Mouse (Mus musculus) ES-CJ7 (cell line): ENCODE measurements around the gene Il1rl1.

Experiments used
- DNase-seq: peaks from one replicate; pipeline ENCODE4 v3.0.0; 2011; ENCODE audit warnings: low read depth, low spot score

Il1rl1 gene

GRCm38 (mm10) chr1:40428910-40429675 is at the start of gene Il1rl1:
Gene Il1rl1 (plus strand): TSS chr1:40429570.
- DNase-seq = no peak

DNA sequence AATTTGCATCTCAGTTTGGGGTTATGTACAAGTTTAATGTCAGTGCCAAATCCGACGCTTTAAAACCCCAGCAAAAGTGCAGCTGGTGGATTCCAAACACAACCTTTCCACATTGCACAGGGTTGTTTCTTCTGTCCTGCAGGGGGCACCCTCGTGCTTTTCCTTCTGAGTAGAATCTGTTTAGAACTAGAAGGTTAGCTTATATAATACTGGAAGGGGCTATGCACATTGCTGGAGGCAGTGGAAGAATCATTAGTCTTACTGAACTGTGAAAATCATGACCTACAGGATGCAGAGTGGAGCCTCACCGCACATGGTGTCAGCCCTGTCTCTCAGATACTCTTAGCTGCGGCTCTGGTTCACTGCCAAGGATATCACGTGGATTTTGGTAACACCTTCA is 49.3 kb upstream of the Il1rl1 start:
- DNase-seq = peak; percentile 75

GRCm38 (mm10) chr1:40380990-40381389 is 48.4 kb upstream of the Il1rl1 start:
- DNase-seq = no peak

DNA sequence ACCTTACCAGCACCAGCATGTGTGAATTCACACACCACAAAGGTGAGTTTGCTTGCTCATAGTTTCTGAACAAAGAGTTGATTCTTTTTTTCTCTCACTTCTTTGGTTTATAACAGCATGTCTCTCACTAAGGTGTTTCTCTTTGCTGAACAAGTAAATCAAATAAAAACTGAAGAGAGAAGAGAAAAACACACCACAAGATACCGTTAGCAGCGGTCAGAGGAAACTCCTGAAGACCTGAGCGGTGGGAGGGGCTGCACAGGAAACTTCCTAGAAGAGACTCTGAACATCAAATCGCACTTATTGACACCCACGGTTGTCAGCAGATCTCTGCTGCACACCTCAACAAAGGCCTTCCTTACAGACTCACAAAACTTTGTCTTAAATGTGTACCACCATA is 46.5 kb upstream of the Il1rl1 start:
- DNase-seq = no peak

GRCm38 (mm10) chr1:40384931-40385545 is 44.3 kb upstream of the Il1rl1 start:
- no peak for DNase-seq

DNA sequence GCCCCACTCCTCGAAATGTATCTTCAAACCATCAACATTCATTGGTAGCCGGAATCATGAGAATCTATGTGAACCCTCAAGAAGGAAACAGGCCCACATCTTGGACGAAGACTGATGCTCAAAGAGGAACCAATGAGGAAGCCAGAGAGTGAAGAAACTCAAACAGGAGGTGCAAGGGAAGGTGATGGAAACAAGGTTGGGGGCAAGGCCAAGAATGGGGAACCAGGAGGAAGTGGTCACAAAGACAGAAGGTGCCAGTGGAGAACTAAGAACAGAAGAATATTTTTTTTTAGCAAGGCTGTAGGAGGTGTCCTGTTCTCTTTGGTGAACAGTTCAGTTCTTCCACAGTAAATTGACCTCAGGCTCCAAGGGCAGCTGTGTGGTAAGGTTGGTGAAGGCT is 38.0 kb upstream of the Il1rl1 start:
- no peak for DNase-seq

DNA sequence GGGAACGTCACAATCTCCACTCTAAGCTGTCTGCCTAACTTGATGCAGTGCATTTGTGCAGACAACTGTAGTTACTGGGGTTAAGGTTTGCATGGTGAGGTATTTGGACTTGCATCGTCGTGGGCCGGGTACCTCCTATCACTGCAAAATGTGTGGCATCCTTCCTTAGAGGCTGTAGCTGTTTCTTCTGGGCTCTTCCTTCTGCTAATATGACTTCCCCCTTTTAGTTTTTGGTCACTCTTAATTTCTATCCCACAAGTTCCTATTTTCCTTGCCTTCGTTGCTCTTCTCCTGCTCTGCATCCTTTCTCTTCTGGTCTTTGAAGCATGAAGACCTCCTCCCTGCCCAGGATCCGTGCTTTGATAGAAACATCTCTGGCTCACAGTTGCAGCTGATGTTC is 36.8 kb upstream of the Il1rl1 start:
- no peak for DNase-seq

DNA sequence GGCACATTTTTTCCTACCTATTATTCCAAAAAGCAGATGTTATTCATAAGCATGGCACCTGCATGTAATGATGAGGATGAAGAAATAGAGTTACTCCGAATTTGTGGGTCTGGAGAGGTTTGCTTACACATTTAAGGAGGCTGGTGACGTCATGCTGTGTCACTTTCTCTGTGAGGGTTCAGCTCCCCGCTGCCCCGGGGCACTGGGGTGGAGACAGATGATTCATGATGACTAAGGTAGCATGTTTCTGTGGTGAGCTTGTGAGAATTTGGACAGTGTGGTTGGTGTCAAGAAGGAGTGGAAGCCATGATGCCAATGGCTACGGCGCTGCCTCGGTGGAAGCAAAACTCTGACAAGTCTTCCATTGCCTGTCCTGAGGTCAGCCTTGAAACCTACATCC is 36.2 kb upstream of the Il1rl1 start:
- no peak for DNase-seq

GRCm38 (mm10) chr1:40399639-40400038 is 29.7 kb upstream of the Il1rl1 start:
- no peak for DNase-seq

- no peak for DNase-seq
These were observed 24.7 kb upstream of the Il1rl1 start for GRCm38 (mm10) chr1:40404682-40405081.

DNA sequence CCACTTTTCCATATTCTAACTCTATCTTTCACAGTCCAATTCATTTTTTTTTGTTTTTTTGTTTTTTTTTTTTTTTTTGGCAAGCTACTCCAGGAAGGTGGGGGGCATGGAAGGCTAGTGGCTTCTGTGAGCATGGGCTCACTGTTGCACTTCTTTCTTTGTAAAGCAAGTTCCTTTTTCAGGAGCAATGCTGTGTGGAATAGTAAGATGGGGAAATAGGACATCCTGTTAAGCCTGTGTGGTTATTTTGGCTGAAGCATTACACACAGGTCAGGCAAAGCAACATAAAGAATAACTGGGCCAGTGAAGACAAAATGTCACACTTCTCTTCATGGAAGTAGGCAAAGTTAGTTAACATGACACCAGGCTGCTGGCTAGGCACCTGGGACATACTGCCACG is 19.5 kb upstream of the Il1rl1 start:
- no peak for DNase-seq

DNA sequence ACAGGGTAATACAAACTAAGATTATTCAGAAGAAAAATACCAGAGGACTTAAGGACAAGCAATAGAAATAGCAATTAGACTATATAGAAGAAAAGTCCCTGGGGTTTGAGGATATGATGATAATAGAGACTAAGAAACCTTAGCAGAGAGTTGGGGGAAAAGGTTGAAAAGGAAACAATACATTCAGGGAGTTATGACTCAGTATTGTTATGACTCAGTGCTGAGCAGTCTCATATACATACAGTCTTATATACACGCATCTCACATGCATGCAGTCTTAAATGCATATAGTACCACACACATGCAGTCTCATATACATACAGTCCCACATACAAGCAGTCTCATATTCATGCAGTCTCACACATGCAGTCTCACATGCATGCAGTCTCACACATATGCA is 16.3 kb upstream of the Il1rl1 start:
- no peak for DNase-seq

- no peak for DNase-seq
These were observed 15.1 kb upstream of the Il1rl1 start for GRCm38 (mm10) chr1:40414276-40414675.

- no peak for DNase-seq
These were observed 14.3 kb upstream of the Il1rl1 start for GRCm38 (mm10) chr1:40414863-40415656.

GRCm38 (mm10) chr1:40417034-40417433 is 12.3 kb upstream of the Il1rl1 start:
- DNase-seq = no peak

DNA sequence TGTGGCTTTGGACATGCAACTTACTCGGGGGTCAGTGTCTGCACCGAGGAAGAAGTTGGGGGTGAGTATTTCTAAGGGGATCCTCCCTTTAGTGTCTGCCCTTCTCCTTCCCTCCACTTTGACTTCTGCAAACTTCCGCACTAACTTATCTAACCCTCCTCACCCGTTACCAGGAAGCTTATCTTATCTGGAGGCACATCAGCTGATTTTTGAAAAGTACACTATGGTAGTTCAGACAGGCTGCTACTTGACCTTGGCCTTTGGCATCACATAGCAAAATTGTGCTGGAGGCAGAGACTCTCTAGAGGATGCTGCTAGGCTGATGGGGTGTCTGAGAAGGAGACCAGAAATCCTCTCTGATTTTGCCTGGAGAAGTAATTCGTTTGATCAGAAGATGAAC is 10.9 kb upstream of the Il1rl1 start:
- no peak for DNase-seq

- no peak for DNase-seq
These were observed 5.5 kb upstream of the Il1rl1 start for GRCm38 (mm10) chr1:40423892-40424291.

DNA sequence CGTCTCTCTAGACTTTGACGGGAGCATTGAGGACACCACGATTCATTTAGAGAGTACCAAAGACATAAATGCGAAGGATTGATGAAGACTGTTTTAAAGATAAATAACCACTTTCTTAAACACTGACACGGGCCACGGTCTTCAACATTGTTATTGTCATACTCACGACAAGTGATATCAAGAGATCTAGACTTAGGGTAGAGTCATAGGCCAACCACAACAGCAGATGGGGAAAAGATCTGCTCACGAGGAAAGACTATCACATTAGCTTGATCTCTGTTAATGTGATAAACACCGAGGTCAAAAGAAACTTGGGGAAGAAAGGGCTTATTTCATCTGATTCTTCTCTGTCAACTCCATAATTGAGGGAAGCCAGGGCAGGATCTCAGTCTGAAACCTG is 2.1 kb upstream of the Il1rl1 start:
- DNase-seq = no peak

DNA sequence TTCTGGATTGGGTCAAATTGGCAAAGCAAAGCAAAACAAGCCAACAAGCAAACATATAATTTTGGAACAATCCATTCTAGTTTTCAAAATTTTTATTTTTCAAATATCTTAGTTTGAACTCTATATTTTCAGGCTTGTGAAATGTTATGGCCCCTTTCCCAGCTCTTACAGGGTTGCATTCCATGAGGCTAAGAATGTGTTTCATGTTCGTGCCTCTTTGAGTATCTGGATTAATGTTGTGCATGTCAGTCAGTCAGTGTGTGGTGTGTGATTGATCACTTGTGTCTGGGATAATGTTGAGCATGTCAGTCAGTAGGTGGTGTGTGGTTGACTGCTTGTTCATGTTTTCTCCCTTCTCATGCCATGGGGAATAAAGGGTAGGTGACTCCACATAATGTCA is 1.5 kb upstream of the Il1rl1 start:
- DNase-seq = no peak

DNA sequence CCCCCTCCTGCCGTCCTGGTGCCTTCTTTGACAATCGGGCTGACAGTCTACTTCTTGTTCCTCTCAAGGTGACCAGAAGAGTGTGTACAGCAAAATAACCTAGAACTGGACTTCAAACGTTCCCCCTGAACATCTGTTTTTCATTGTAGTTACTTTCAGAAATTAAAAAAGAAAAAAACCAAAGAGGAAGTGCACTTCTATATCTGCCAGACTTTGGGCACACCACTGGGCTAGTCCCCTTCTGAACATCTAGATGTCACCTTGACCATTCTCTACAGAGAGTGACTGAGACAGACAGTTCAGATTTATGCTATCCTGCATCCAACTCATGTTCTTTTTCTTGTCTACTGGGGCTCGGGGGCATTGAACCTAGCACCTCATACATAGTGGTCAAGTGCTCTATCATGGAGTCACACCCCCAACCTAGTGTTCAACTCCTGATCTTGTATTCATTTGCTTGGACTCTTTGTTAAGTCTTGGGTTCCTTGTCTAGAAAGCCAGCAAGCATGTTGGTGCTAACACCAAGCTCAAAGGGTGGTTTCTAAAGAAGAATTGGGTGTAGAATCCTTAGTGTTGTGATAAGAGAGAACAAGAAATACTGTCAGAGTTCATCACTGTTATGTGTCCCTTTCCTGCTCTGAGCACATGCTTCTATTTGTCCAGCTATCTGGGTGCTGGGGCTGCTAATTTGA is 919 bp downstream of the Il1rl1 start:
- DNase-seq = no peak

GRCm38 (mm10) chr1:40432169-40432568 is 2.8 kb downstream of the Il1rl1 start:
- no peak for DNase-seq

- no peak for DNase-seq
These were observed 6.6 kb downstream of the Il1rl1 start for GRCm38 (mm10) chr1:40435936-40436335.
